Comparison of ENCODE assay signal across 13 mouse cellular contexts in genomic region chr1:88608236-88608635, GRCm38 (mm10).
DNase-seq lines count a peak whose midpoint lies in the region; ATAC-seq and TF ChIP-seq lines count a peak whose summit lies in the region.
"Had no signal": no experiment of that assay in that cellular context is flagged by ENCODE, and none has a peak within 500 bp of the region (broad histone marks: within the 10 kb centered on the region; RNA-seq: fewer than 3 reads in every experiment).

No protein-coding gene starts in this region.

- H3K27me3 ChIP-seq in limb, embryonic 11.5 days (ENCODE audit: control insufficient read depth, insufficient read depth, low read length): no peaks in the 10 kb centered on the region
- H3K27me3 ChIP-seq in limb, embryonic 10.5 days (ENCODE audit: low read depth, poor library complexity, severe bottlenecking): no peaks in the 10 kb centered on the region
- H3K27me3 ChIP-seq in lung, embryonic 14.5 days (ENCODE audit: insufficient read depth, low read length): no peaks in the 10 kb centered on the region
- no peaks in the 10 kb centered on the region for H3K27me3 ChIP-seq in hindbrain, postnatal 0 days (ENCODE audit: insufficient read depth, low read length)
- H3K27me3 ChIP-seq: embryonic facial prominence, embryonic 15.5 days had no signal

- H3K4me2 ChIP-seq in limb, embryonic 11.5 days (ENCODE audit: low read depth, severe bottlenecking): no peak overlapping the region
- H3K4me2 ChIP-seq in lung, embryonic 14.5 days: no peak overlapping the region
- no peak overlapping the region for H3K4me2 ChIP-seq in hindbrain, postnatal 0 days (ENCODE audit: low read depth, low read length)
- H3K4me2 ChIP-seq: embryonic facial prominence, embryonic 15.5 days had no signal

- H3K36me3 ChIP-seq in limb, embryonic 11.5 days (ENCODE audit: control insufficient read depth, insufficient read depth, low read length): no peaks in the 10 kb centered on the region
- H3K36me3 ChIP-seq in limb, embryonic 10.5 days: no peaks in the 10 kb centered on the region
- no peaks in the 10 kb centered on the region for H3K36me3 ChIP-seq in lung, embryonic 14.5 days (ENCODE audit: insufficient read depth)
- H3K36me3 ChIP-seq in hindbrain, postnatal 0 days (ENCODE audit: insufficient read depth, low read length): no peaks in the 10 kb centered on the region
- H3K36me3 ChIP-seq: embryonic facial prominence, embryonic 15.5 days had no signal

- H3K27ac ChIP-seq in limb, embryonic 11.5 days (replicated peaks; ENCODE audit: low read depth, low read length): no peak overlapping the region
- H3K27ac ChIP-seq in limb, embryonic 10.5 days: no peak overlapping the region
- peak overlapping the region; percentile 61; the same call in 1 of the 2 replicates for H3K27ac ChIP-seq in lung, embryonic 14.5 days (ENCODE audit: low read depth)
- no peak overlapping the region for H3K27ac ChIP-seq in hindbrain, postnatal 0 days
- H3K27ac ChIP-seq: embryonic facial prominence, embryonic 15.5 days; liver, embryonic 14.5 days had no signal

- WGBS in limb, embryonic 11.5 days: 32% methylated on average over 8 of the region's 8 CpGs
- 38% methylated on average over 8 of the region's 8 CpGs for WGBS in limb, embryonic 10.5 days
- 24% methylated on average over 8 of the region's 8 CpGs for WGBS in lung, embryonic 14.5 days
- WGBS in hindbrain, postnatal 0 days: 58% methylated on average over 8 of the region's 8 CpGs

- peaks cover 6% of the 10 kb centered on the region; the same call in 1 of the 2 replicates for H3K4me1 ChIP-seq in limb, embryonic 11.5 days (ENCODE audit: control insufficient read depth, insufficient read depth, low read length)
- peaks cover 21% of the 10 kb centered on the region for H3K4me1 ChIP-seq in limb, embryonic 10.5 days
- H3K4me1 ChIP-seq in lung, embryonic 14.5 days (ENCODE audit: insufficient read depth): peaks cover 7% of the 10 kb centered on the region; the same call in 1 of the 2 replicates
- H3K4me1 ChIP-seq in hindbrain, postnatal 0 days (ENCODE audit: insufficient read depth, low read length): no peaks in the 10 kb centered on the region

- no peak for TF ChIP-seq CTCF in lung, embryonic 14.5 days (IDR thresholded peaks at IDR 0.05; ENCODE audit: low read depth)
- no peak for TF ChIP-seq CTCF in hindbrain, postnatal 0 days (IDR thresholded peaks at IDR 0.05; ENCODE audit: low read depth)

- ATAC-seq in limb, embryonic 11.5 days (ENCODE audit: insufficient number of reproducible peaks, low FRiP score, low TSS enrichment, low read depth): no peak
- peak; percentile 70 for ATAC-seq in lung, embryonic 14.5 days (ENCODE audit: insufficient read depth)
- ATAC-seq in hindbrain, postnatal 0 days: no peak

- no peak overlapping the region for H3K9ac ChIP-seq in limb, embryonic 11.5 days (ENCODE audit: low read length)
- no peak overlapping the region for H3K9ac ChIP-seq in lung, embryonic 14.5 days
- no peak overlapping the region for H3K9ac ChIP-seq in hindbrain, postnatal 0 days (replicated peaks; ENCODE audit: low read length)
- H3K9ac ChIP-seq: embryonic facial prominence, embryonic 15.5 days; liver, embryonic 14.5 days had no signal

- DNase-seq in limb, embryonic 11.5 days (ENCODE audit: low spot score): peak; percentile 25
- DNase-seq in limb, embryonic 10.5 days (ENCODE audit: low spot score): no peak
- peak; percentile 80 for DNase-seq in ZHBTc4 (ENCODE audit: low read depth, low spot score)
- DNase-seq in lung, embryonic 14.5 days: peak; percentile 75
- DNase-seq in yolk sac, embryonic 10.5 days (ENCODE audit: low spot score): peak; percentile 7
- DNase-seq in layer of hippocampus, postnatal 25 days (ENCODE audit: extremely low spot score in 1 of 2, low spot score in 1 of 2): no peak
- DNase-seq in hindbrain, postnatal 0 days (ENCODE audit: low spot score): no peak
- DNase-seq: cerebellum, postnatal 14 days; kidney, postnatal 10 days; thymus, postnatal 36 days had no signal

- H3K4me3 ChIP-seq in limb, embryonic 11.5 days (ENCODE audit: low read depth, low read length): no peak overlapping the region
- no peak overlapping the region for H3K4me3 ChIP-seq in limb, embryonic 10.5 days
- H3K4me3 ChIP-seq in lung, embryonic 14.5 days (ENCODE audit: low read depth, low read length): no peak overlapping the region
- no peak overlapping the region for H3K4me3 ChIP-seq in hindbrain, postnatal 0 days (ENCODE audit: low read length)
- H3K4me3 ChIP-seq: embryonic facial prominence, embryonic 15.5 days; megakaryocyte, embryonic 14.5 days had no signal

- no peaks in the 10 kb centered on the region for H3K9me3 ChIP-seq in limb, embryonic 11.5 days (ENCODE audit: control insufficient read depth, low read length)
- H3K9me3 ChIP-seq in limb, embryonic 10.5 days (replicated peaks): no peaks in the 10 kb centered on the region
- no peaks in the 10 kb centered on the region for H3K9me3 ChIP-seq in lung, embryonic 14.5 days (ENCODE audit: low read depth, low read length)
- H3K9me3 ChIP-seq in hindbrain, postnatal 0 days (ENCODE audit: low read length): no peaks in the 10 kb centered on the region
- H3K9me3 ChIP-seq: embryonic facial prominence, embryonic 15.5 days; megakaryocyte, embryonic 14.5 days had no signal

Comparison
In these comparisons a context has a peak if more than half of its experiments do, and no peak if none do; other contexts are left out.
1. DNase-seq: peak in limb, embryonic 11.5 days (single experiment), ZHBTc4 (single experiment), lung, embryonic 14.5 days (single experiment) and yolk sac, embryonic 10.5 days (single experiment); none in limb, embryonic 10.5 days (single experiment), layer of hippocampus, postnatal 25 days (0 of 2) and hindbrain, postnatal 0 days (single experiment).